Mouse (Mus musculus): ENCODE measurements around the gene Efna3. TPM values are rescaled to one million over a fixed set of nuclear protein-coding genes. Genes with fewer than 3 reads are reported as not detected.

Gene Efna3
- polyA plus RNA-seq, 1 experiment from 2014 or later, result 4.2 TPM

- ATAC-seq (replicated peaks; ENCODE audit: low FRiP score, low read depth) (no peak), DNase-seq (ENCODE audit: low spot score) (no peak)
- Histone ChIP-seq H3K9me3 (replicated peaks; ENCODE audit: low read length) (no peaks in the 10 kb centered on the region), H3K36me3 (ENCODE audit: insufficient read depth, low read length) (no peaks in the 10 kb centered on the region), H3K9ac (ENCODE audit: low read depth, low read length) (no peak overlapping the region), H3K27me3 (ENCODE audit: insufficient read depth, low read length) (no peaks in the 10 kb centered on the region), H3K4me1 (replicated peaks; ENCODE audit: insufficient read depth, low read length) (peaks cover 3% of the 10 kb centered on the region; the same call in 1 of the 2 replicates), H3K27ac (no peak overlapping the region), H3K4me2 (ENCODE audit: low read length) (no peak overlapping the region), H3K4me3 (replicated peaks; ENCODE audit: low read depth, low read length) (no peak overlapping the region)
- no peak for TF ChIP-seq CTCF (IDR thresholded peaks at IDR 0.05; ENCODE audit: low read depth)
- WGBS, result 64% methylated on average over 6 of the region's 6 CpGs
Observed at GRCm38 (mm10) chr3:89304440-89304839, 18.3 kb downstream of the Efna3 start.

DNA sequence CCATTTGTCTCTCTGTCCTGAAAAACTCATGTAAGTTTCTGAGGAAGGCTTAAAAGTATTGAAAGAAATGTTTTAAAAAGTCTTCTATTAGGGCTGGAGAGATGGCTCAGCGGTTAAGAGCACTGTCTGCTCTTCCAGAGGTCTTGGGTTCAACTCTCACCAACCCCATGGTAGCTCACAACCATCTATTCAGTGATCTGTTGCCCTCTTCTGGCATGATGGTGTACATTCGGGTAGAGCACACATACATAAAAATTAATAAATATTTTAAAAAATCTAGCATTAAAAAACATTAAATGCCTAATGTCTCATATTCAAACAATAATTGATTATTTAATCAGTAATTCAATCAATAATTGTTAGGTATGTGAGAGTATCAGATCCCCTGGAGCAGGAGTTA, 22.3 kb downstream of the Efna3 start:
- Histone ChIP-seq H3K9me3 (replicated peaks; ENCODE audit: low read length) (no peaks in the 10 kb centered on the region), H3K9ac (ENCODE audit: low read depth, low read length) (no peak overlapping the region), H3K27me3 (ENCODE audit: insufficient read depth, low read length) (no peaks in the 10 kb centered on the region), H3K27ac (no peak overlapping the region), H3K4me3 (replicated peaks; ENCODE audit: low read depth, low read length) (no peak overlapping the region), H3K4me2 (ENCODE audit: low read length) (no peak overlapping the region), H3K36me3 (ENCODE audit: insufficient read depth, low read length) (no peaks in the 10 kb centered on the region), H3K4me1 (replicated peaks; ENCODE audit: insufficient read depth, low read length) (0 out of 2 replicates have a peak, but pooled peaks cover 2% of the 10 kb centered on the region)
- WGBS, result 78% methylated on average over 2 of the region's 2 CpGs
- no peak for DNase-seq (ENCODE audit: low spot score)
- no peak for ATAC-seq (replicated peaks; ENCODE audit: low FRiP score, low read depth)
- TF ChIP-seq CTCF (IDR thresholded peaks at IDR 0.05; ENCODE audit: low read depth), result peak; percentile 47; the same call in 1 of the 2 replicates

GRCm38 (mm10) chr3:89300071-89300470, 22.7 kb downstream of the Efna3 start:
- no peak for DNase-seq (ENCODE audit: low spot score)
- H3K36me3 ChIP-seq (ENCODE audit: insufficient read depth, low read length), result no peaks in the 10 kb centered on the region
- no peak for TF ChIP-seq CTCF (IDR thresholded peaks at IDR 0.05; ENCODE audit: low read depth)
- WGBS, result 35% methylated on average over 1 of the region's 1 CpGs
- no peaks in the 10 kb centered on the region for H3K9me3 ChIP-seq (replicated peaks; ENCODE audit: low read length)
- H3K4me3 ChIP-seq (replicated peaks; ENCODE audit: low read depth, low read length), result peak overlapping the region; percentile 4; the same call in 1 of the 2 replicates
- peak overlapping the region; percentile 50 for H3K4me2 ChIP-seq (ENCODE audit: low read length)
- no peak overlapping the region; the same call in 1 of the 2 replicates for H3K9ac ChIP-seq (ENCODE audit: low read depth, low read length)
- no peaks in the 10 kb centered on the region for H3K27me3 ChIP-seq (ENCODE audit: insufficient read depth, low read length)
- ATAC-seq (replicated peaks; ENCODE audit: low FRiP score, low read depth), result peak; percentile 71
- H3K27ac ChIP-seq, result no peak overlapping the region
- H3K4me1 ChIP-seq (replicated peaks; ENCODE audit: insufficient read depth, low read length), result no peaks in the 10 kb centered on the region

DNA sequence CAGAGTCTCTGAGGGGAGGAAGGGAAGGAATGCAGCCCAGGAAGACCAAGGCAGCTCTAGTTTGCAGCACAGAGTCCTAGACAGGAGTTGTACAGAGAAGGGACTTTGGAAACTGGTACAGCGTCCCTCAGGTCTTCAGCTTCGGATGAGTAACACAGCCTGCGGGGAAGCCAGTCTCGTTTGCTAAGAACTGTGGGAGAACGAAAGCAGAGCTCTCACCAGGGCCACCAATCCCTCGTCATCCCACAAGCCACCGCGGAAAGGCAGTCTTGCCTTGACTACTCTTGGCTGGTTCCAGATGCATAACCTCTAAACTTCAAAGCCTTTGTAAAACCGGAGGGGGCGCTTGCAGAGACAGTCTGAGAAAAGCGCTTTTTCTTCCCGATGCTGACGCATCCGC, 23.3 kb downstream of the Efna3 start:
- H3K9ac ChIP-seq (ENCODE audit: low read depth, low read length), result peak overlapping the region; percentile 33; the same call in 1 of the 2 replicates
- peak overlapping the region; percentile 51; the same call in 1 of the 2 replicates for H3K27ac ChIP-seq
- H3K36me3 ChIP-seq (ENCODE audit: insufficient read depth, low read length), result no peaks in the 10 kb centered on the region
- ATAC-seq (replicated peaks; ENCODE audit: low FRiP score, low read depth) (peak; percentile 62), DNase-seq (ENCODE audit: low spot score) (peak; percentile 79)
- H3K4me3 ChIP-seq (replicated peaks; ENCODE audit: low read depth, low read length), result peak overlapping the region; percentile 4; the same call in 1 of the 2 replicates
- H3K27me3 ChIP-seq (ENCODE audit: insufficient read depth, low read length), result no peaks in the 10 kb centered on the region
- peak; percentile 30; the same call in 1 of the 2 replicates for TF ChIP-seq CTCF (IDR thresholded peaks at IDR 0.05; ENCODE audit: low read depth)
- 2% methylated on average over 14 of the region's 14 CpGs for WGBS
- H3K4me2 ChIP-seq (ENCODE audit: low read length), result peak overlapping the region; percentile 50
- H3K9me3 ChIP-seq (replicated peaks; ENCODE audit: low read length), result no peaks in the 10 kb centered on the region
- H3K4me1 ChIP-seq (replicated peaks; ENCODE audit: insufficient read depth, low read length), result no peaks in the 10 kb centered on the region

DNA sequence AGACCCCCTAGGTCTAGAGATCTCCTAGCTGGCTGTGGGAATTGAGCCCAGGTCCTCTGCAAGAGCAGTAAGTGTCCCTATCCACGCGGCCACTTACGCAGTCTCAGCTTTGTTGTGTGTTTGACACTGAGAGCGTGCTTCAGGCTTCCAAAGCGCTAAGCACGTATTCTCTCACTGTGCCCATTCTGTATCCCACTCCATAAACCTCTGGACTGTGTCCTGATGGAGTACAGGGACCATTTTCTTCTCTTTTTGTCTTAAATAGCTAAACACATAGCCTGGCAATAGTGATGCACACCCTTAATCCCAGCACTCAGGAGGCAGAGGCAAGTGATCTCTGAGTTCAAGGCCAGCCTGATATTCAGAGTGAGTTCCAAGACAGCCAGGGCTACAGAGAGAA, 23.9 kb downstream of the Efna3 start:
- ATAC-seq (replicated peaks; ENCODE audit: low FRiP score, low read depth) (no peak), DNase-seq (ENCODE audit: low spot score) (no peak)
- H3K9ac ChIP-seq (ENCODE audit: low read depth, low read length), result no peak overlapping the region
- no peak for TF ChIP-seq CTCF (IDR thresholded peaks at IDR 0.05; ENCODE audit: low read depth)
- 86% methylated on average over 6 of the region's 6 CpGs for WGBS
- H3K4me2 ChIP-seq (ENCODE audit: low read length), result no peak overlapping the region
- H3K36me3 ChIP-seq (ENCODE audit: insufficient read depth, low read length), result no peaks in the 10 kb centered on the region
- 0 out of 2 replicates have a peak overlapping the region, but pooled peaks have one; percentile 51 for H3K27ac ChIP-seq
- H3K4me3 ChIP-seq (replicated peaks; ENCODE audit: low read depth, low read length), result no peak overlapping the region
- H3K9me3 ChIP-seq (replicated peaks; ENCODE audit: low read length), result no peaks in the 10 kb centered on the region
- no peaks in the 10 kb centered on the region for H3K27me3 ChIP-seq (ENCODE audit: insufficient read depth, low read length)
- H3K4me1 ChIP-seq (replicated peaks; ENCODE audit: insufficient read depth, low read length), result no peaks in the 10 kb centered on the region

DNA sequence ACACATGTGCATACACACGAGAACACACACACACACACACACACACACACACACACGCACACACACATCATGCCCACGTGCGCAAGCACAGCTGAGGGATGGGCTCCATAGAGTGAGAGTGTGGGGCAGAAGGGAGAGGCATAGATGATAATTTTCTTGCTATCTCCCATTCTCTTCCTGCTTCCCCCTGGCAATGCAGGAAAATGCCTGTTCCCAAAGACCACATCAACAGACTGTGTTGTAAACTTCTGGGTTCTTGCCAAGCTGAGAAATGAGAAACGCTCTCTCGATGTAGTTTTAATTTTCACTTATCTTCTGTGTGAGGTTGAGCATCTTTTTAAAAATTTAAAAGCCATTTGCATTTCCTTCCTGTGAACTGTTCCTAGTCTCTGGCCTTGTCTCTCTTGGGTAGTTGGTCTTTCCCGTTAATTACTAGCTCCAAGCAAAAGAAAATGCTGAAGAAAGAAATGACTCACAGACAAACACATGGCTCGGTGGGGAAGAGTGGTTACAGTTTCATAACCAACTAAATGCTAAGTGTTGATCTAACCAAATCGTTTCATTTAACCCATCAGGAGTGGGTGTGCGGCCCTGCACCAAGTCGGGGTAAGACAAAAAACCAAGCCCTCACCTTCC, 25.9 kb downstream of the Efna3 start:
- no peak for ATAC-seq (replicated peaks; ENCODE audit: low FRiP score, low read depth)
- no peak overlapping the region for H3K27ac ChIP-seq
- H3K4me1 ChIP-seq (replicated peaks; ENCODE audit: insufficient read depth, low read length), result no peaks in the 10 kb centered on the region
- H3K4me3 ChIP-seq (replicated peaks; ENCODE audit: low read depth, low read length), result no peak overlapping the region
- H3K27me3 ChIP-seq (ENCODE audit: insufficient read depth, low read length), result no peaks in the 10 kb centered on the region
- no peak overlapping the region for H3K9ac ChIP-seq (ENCODE audit: low read depth, low read length)
- no peak for DNase-seq (ENCODE audit: low spot score)
- no peaks in the 10 kb centered on the region for H3K9me3 ChIP-seq (replicated peaks; ENCODE audit: low read length)
- no peak overlapping the region for H3K4me2 ChIP-seq (ENCODE audit: low read length)
- no peak for TF ChIP-seq CTCF (IDR thresholded peaks at IDR 0.05; ENCODE audit: low read depth)
- no peaks in the 10 kb centered on the region for H3K36me3 ChIP-seq (ENCODE audit: insufficient read depth, low read length)
- WGBS, result 81% methylated on average over 11 of the region's 11 CpGs
